ENCODE assay signal across 8 mouse cellular contexts in genomic region chr3:103280875-103281274, GRCm38 (mm10). TPM values are rescaled to one million over a fixed set of nuclear protein-coding genes. Genes with fewer than 3 reads are reported as not detected.
DNase-seq lines count a peak whose midpoint lies in the region; TF ChIP-seq lines count a peak whose summit lies in the region.

No protein-coding gene starts in this region.

- peak overlapping the region; percentile 99; the same call in 1 of the 2 replicates for H3K27ac ChIP-seq in limb, embryonic 10.5 days
- no peak overlapping the region for H3K27ac ChIP-seq in olfactory bulb, adult 2 months (ENCODE audit: insufficient read depth, low read depth, low read length)

- no peak for TF ChIP-seq CTCF in olfactory bulb, adult 2 months (IDR thresholded peaks at IDR 0.05; ENCODE audit: insufficient read depth, low read depth, low read length)

- peaks cover 38% of the 10 kb centered on the region for H3K36me3 ChIP-seq in limb, embryonic 10.5 days

- TF ChIP-seq POLR2A in olfactory bulb, adult 2 months (IDR thresholded peaks at IDR 0.05; ENCODE audit: insufficient read depth, low read depth, low read length): no peak

- H3K27me3 ChIP-seq in limb, embryonic 10.5 days (ENCODE audit: low read depth, poor library complexity, severe bottlenecking): no peaks in the 10 kb centered on the region

- H3K4me3 ChIP-seq in limb, embryonic 10.5 days: peak overlapping the region; percentile 90
- peak overlapping the region; percentile 57 for H3K4me3 ChIP-seq in olfactory bulb, adult 2 months (ENCODE audit: insufficient read depth, low read depth, low read length)

- 33% methylated on average over 5 of the region's 5 CpGs for WGBS in limb, embryonic 10.5 days
- 26% methylated on average over 5 of the region's 5 CpGs for WGBS in olfactory bulb, adult 2 months

- no peaks in the 10 kb centered on the region for H3K9me3 ChIP-seq in limb, embryonic 10.5 days (replicated peaks)

- peaks cover 18% of the 10 kb centered on the region for H3K4me1 ChIP-seq in limb, embryonic 10.5 days
- peaks cover 3% of the 10 kb centered on the region; the same call in 1 of the 2 replicates for H3K4me1 ChIP-seq in olfactory bulb, adult 2 months (ENCODE audit: control insufficient read depth, insufficient read depth, low read length)

- DNase-seq in cerebellum, adult 11-12 months: peak; percentile 8
- no peak for DNase-seq in cerebellum, postnatal 36 days
- DNase-seq in thymus, postnatal 4 days: peak; percentile 12
- DNase-seq in thymus, postnatal 0 days (ENCODE audit: low spot score): no peak
- DNase-seq in limb, embryonic 10.5 days (ENCODE audit: low spot score): no peak
- no peak for DNase-seq in thymus, adult 18-20 months
- DNase-seq in spleen, postnatal 36 days (ENCODE audit: low spot score in 2 of 2): no peak

RNA-seq across cellular contexts. Expression of gene Trim33, which starts 1.8 kb away (rescaled TPM):
- polyA plus RNA-seq in thymus, postnatal 0 days (2015; fragmentation: Nextera tagmentation; extraction: Ambion mirVana): 12.1 and 19.0 TPM in 2 replicates
- 34.0 and 36.3 TPM in 2 replicates for polyA plus RNA-seq in limb, embryonic 10.5 days (2016; fragmentation: Nextera tagmentation; extraction: Ambion mirVana)
- 252 TPM in 1 of 2 replicates, not detected in the other for polyA plus RNA-seq in olfactory bulb, adult 2 months (2012; ENCODE audit: insufficient read depth, insufficient read length, low replicate concordance, missing spikeins)

Comparison
In these comparisons a context has a peak if more than half of its experiments do, and no peak if none do; other contexts are left out.
1. DNase-seq: peak in cerebellum, adult 11-12 months (single experiment) and thymus, postnatal 4 days (single experiment); none in cerebellum, postnatal 36 days (0 of 2), thymus, postnatal 0 days (single experiment), limb, embryonic 10.5 days (single experiment), thymus, adult 18-20 months (0 of 2) and spleen, postnatal 36 days (0 of 2).